Mouse (Mus musculus) MEL-GATA-1-ER (cell line): Measurements from ENCODE around the gene Tbc1d14.

Source experiments
- DNase-seq: peaks from one replicate; pipeline ENCODE4 v3.0.0-alpha.2; 2012; ENCODE audit warnings: low read depth; ENCODE audit errors: extremely low read depth

Gene Tbc1d14

GRCm38 (mm10) chr5:36556289-36556688 is 36.8 kb downstream of the Tbc1d14 start:
- DNase-seq: no peak

DNA sequence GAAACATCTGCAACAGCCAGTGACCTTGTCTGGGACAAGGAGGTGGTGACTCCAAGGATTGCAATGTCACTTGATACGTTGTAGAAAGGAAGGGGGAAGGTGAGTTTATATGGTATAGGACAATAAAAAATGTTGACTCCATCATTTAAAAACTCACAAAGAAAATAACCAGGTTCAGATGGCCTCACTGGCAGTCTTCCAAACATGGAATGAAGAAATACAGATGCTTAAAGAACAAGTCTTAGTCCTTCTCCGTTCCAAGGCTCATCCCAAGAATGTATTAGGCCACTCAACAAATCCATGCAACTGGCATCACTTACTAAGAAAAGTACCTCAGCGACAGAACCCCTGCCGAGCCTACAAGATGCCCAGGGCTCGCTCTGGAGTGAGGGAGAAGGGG is 38.6 kb downstream of the Tbc1d14 start:
- no peak for DNase-seq

DNA sequence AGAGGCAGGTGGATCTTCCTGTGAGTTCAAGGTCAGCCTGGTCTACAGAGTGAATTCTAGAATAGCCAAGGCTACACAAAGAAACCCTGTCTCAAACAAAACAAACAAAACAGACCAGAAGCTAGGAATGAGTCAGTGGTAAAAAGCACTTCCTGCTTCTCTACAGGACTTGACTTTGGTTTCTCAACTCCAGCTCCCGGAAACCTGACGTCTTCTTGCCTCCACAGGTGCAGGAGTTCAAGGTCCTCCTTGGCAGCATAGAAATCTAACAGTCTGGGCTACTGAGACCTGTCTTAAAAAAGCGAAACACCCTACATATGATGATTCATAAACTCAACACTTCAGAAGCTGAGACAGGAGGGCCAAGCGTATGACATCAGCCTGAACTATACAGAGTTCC is 39.2 kb downstream of the Tbc1d14 start:
- DNase-seq: no peak

DNA sequence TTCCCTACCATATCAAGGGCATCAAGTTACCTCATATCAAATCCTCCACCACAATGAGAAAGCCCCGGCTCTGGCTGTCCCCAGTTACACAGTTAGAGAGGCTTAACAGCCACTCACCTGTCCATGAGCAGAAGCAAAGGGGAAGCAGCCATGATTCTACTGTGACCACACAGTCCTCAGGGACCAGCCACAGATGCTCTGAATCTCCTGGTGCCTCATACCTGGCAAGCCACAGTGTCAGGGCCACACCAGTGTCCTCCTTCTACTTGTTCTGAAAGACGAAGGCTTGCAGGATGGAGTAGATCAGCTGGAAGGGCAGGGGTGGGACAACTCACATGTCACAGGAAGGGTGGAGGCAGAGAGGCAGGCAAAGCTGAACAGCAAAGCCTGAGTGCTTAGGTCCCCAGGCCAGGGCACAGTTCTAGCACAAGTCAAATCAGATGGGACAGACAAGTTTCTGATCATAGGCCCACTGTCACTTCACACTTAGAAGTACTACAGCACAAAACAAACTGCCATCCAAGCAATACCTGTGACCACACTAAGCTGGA is 39.9 kb downstream of the Tbc1d14 start:
- no peak for DNase-seq

DNA sequence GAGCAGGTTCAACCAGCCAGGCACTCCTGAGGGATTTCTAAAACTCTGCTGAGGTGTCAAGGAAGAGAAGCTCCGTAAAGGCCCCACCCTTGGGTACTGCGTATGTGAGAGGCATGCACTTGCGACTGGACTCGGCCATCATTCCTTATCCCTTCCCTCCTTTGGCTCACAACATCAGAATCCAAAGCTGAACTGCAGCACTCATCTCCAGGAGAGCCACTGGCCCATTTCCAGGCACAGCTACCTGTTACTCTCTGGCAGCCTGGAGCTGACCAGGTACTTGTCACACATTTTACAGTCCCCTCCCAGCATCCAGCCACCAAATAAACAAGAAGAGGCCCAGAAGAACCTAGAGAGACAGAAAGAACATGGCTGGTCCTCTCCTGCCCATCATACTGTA is 40.7 kb downstream of the Tbc1d14 start:
- DNase-seq: no peak

- DNase-seq: no peak
Measured at GRCm38 (mm10) chr5:36549243-36549642, 43.8 kb downstream of the Tbc1d14 start.

DNA sequence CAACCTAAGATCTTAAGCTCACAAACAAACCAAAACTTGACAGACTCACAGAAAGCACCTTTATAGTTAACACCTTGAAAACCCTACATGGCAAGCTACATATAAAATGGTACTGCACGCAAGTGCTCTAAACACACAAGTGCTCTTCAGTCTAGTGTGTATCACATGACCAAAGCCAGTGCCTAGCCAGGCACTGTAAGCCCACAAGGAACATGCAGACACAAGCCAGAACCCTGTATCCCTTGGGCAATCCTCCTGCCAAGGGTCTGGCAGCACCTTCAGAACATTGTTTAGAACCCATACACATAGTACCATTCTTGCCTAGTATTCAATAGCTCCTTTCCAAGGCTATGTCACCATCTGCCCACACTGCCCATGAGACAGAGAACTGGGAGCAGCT is 48.3 kb downstream of the Tbc1d14 start:
- DNase-seq: no peak

DNA sequence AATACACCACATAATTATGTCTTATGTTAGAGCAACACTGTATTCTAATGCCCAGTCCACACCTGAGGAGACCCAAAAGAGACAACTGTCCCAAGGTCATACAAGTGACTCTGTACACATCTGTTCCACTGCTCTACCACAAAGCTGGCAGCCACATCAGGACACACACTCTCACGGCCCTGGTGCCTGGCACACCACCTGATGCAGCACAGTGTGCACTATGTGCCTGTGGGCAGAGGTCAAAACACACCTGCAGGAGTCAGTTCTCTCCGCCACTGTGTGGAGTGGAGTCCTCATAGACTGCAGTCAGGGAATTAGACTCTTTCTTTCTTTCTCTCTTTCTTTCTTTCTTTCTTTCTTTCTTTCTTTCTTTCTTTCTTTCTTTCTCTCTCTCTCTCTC is 52.1 kb downstream of the Tbc1d14 start:
- no peak for DNase-seq

GRCm38 (mm10) chr5:36538576-36539187 is 54.4 kb downstream of the Tbc1d14 start:
- peak; percentile 80 for DNase-seq

- DNase-seq: peak; percentile 57
Measured at GRCm38 (mm10) chr5:36536424-36536823, 56.7 kb downstream of the Tbc1d14 start.

DNA sequence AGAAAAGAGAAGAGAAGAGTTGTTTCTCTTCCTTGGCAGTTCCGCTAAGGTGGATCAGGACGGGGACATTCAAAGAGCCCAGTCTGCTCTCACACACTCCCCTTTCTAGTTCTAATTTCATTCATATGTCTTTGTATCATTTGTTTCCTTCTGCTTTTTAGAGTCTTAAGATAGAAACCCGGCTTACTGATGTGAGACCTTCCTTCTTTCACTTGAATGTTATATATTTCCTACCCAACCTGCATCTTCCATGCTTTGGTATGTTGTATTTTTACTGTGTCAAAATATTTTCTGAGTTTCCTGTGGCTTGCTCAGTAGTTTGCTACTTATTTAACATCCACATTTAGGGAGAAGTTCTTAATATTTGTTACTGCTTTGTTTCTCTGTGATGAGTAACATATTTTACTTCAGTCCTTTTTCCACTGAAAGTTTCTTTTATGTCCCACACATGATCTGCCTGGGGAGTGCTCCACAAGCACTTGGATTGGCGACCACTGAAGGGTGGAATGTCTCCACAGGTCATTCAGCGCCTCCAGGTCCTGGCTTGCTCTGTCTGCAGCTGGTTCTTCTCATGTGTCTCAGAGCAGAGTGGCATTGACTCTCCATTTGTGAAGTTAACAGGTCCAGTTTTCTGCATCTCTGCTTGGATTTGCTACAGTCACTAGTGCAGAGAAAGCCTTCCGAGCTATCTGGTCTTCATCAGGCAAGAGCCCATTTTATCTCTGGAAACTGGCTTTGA is 57.5 kb downstream of the Tbc1d14 start:
- no peak for DNase-seq

DNA sequence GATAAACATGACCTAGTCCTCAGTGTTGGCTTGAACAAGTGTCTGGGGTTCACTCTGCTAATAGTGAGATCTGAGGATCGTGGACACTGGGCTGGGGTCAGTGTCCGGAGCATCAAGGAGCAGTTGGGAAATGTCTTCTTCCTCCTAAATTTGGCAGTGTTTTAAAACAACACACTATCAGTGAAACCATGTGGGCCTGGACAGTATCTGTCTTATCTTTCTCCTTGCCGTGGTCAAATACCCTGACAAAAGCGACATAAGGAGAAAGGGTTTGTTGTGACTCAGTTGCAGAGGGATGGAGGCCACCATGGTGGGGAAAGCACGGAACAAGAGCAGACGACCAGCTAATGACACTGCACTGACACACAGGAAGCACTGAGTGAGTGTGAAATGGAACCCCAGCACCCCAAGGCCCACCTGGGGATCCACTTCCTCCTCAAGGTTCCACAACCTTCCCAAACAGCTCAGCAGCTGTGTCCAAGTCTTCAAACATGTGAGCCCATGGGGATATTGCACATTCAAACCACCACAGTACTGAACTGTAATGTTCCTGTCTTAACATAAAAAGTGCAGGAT is 58.5 kb downstream of the Tbc1d14 start:
- no peak for DNase-seq

DNA sequence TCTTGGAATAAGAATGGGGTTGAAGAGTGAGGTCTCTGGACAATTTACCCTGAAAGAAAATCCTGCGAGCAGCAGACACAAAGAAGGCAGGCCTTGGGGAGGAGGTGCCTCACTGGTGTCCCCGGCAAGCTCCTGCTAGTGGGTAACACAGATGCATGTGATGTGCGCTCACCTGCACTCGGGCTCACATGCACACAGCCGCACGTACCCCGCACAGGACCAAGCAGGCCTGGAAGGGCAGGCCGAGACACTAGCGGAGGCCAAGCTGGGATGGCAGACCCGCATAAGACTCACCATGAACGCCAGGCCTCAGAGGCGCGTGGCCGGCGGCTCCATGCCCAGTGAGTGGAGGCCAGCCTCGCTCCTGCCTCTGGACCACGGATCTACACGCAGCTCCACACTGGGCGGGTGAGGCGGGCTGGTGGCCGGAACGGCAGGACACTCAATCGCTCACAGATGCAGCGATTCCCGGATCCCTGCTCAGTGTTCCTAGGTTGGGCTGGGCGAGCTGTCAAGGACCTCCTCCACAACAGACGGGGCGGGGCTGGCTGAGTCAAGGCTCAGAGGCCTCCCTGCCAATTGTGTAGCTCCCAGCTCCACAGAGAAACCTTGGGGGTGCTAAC is 62.8 kb downstream of the Tbc1d14 start:
- peak; percentile 86 for DNase-seq

- DNase-seq: no peak
Measured at GRCm38 (mm10) chr5:36529698-36530097, 63.4 kb downstream of the Tbc1d14 start.

GRCm38 (mm10) chr5:36526921-36527320 is 66.2 kb downstream of the Tbc1d14 start:
- no peak for DNase-seq

GRCm38 (mm10) chr5:36526274-36526673 is 66.8 kb downstream of the Tbc1d14 start:
- no peak for DNase-seq

DNA sequence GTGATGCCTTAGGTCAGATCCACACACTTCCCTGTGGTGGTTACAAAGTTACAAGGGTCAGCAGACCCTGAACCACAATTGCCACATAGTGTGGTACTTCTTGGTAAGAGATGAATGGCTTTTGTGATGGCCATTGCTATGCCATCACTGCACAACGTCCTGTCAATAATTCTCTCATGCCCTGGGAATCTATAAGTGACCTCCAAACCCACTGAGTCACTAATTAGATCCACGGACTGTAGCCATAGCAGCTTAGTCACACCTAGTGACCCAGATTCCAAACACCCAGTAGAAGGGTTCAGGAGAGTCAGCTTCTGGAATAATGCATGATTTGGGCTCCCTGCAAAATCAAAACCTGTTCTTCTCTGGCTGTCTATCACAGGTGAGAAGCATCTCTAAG is 67.9 kb downstream of the Tbc1d14 start:
- no peak for DNase-seq

- DNase-seq: peak; percentile 72
Measured at GRCm38 (mm10) chr5:36523219-36523703, 69.8 kb downstream of the Tbc1d14 start.

GRCm38 (mm10) chr5:36522782-36523181 is 70.3 kb downstream of the Tbc1d14 start:
- peak; percentile 70 for DNase-seq

DNA sequence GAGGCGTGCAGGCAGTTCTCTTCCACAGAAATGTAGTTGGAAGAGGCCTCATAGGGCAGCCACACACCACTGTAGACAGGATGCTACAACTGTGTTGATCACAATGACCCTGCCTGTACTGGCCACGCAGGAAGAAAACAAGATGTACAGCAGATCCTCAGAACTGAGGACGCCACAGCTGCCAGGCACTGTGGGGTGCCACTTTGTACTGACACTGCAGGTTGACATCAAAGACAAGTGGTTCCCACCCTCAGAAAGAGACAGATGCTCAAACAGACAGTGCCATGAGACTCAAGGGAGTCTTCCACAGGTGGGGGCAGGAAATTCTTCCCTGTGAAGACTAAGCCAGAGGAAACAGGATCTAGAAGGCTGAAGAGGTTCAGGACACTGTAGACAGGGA is 73.3 kb downstream of the Tbc1d14 start:
- DNase-seq: no peak

DNA sequence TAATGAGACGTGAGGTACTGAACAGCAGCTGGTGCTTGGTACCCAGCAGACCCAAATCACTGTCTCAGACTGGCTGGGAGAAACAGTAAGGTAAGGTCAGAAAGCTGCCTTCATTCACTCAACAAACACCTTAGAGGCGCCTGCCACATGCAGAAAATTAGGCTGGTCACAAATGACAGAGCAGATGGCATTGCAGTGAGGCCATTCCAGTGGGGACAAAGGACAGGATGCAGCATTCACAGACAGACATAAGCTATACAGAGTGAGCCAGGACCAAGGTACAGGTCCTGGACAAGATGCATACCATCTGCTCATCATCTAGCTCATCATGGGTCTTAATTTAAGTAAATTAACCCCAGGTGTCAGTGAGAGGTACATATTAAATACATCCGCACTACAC is 75.5 kb downstream of the Tbc1d14 start:
- DNase-seq: no peak

DNA sequence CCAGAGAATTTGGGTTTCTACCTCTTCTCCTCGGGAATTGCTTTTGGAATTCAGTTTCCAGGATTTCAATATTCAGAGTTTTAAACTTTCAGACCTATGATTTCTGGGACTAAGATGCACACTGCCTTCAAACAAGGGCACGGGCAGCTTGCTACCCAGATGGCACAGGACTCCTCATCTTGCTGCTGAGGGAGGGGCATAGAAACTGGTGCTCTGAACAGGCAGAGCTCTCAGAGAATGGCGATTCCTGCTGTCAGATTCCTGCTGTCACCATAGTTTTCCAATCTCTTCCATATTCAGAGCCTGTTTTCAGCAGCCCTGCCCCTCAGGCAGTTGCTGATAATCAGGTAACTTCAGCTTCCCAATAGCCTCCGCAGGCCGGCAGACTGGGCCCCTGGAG is 77.5 kb downstream of the Tbc1d14 start:
- no peak for DNase-seq
